Mouse (Mus musculus) stomach, embryonic 14.5 days (tissue): ENCODE measurements around the gene Grik1. TPM values are rescaled to one million over a fixed set of nuclear protein-coding genes. Genes with fewer than 3 reads are reported as not detected.

Source experiments
- ATAC-seq: fragments of 200-750 bp; cut with Nextera tagmentation; 2 replicates; pipeline ENCODE4 v1.8.0; 2017; ENCODE audit warnings: low read depth, moderate TSS enrichment; ENCODE audit not compliant: insufficient number of reproducible peaks, insufficient read depth, low FRiP score
- H3K27ac ChIP-seq: fragments of 300-500 bp; sonication (generic); 2 replicates; pipeline ENCODE4 v1.5.1; 2014; ENCODE audit warnings: mild to moderate bottlenecking, low read length, moderate library complexity, mixed read lengths
- H3K27me3 ChIP-seq: fragments of 300-500 bp; sonication (generic); 2 replicates; pipeline ENCODE4 v1.6.1; 2014; ENCODE audit warnings: low read length, control low read depth, mixed read lengths; ENCODE audit not compliant: control insufficient read depth, insufficient read depth
- H3K36me3 ChIP-seq: fragments of 300-500 bp; sonication (generic); 2 replicates; pipeline ENCODE4 v1.6.1; 2014; ENCODE audit warnings: mild to moderate bottlenecking, control low read depth, low read length, moderate library complexity, mixed read lengths; ENCODE audit not compliant: control insufficient read depth, insufficient read depth
- H3K4me1 ChIP-seq: fragments of 300-500 bp; sonication (generic); 2 replicates; pipeline ENCODE4 v1.6.1; 2014; ENCODE audit warnings: low read length, control low read depth, mixed read lengths; ENCODE audit not compliant: control insufficient read depth, insufficient read depth
- H3K4me2 ChIP-seq: fragments of 300-500 bp; sonication (generic); replicated peaks from 2 replicates; pipeline ENCODE4 v1.6.1; 2014; ENCODE audit warnings: low read depth, low read length, control low read depth
- H3K4me3 ChIP-seq: fragments of 300-500 bp; sonication (generic); 2 replicates; pipeline ENCODE4 v1.5.1; 2014; ENCODE audit warnings: low read depth, low read length, control low read depth
- H3K9ac ChIP-seq: fragments of 300-500 bp; sonication (generic); replicated peaks from 2 replicates; pipeline ENCODE4 v1.6.1; 2014; ENCODE audit warnings: low read depth, mild to moderate bottlenecking, control low read depth, low read length, moderate library complexity, mixed read lengths
- H3K9me3 ChIP-seq: fragments of 300-500 bp; sonication (generic); 2 replicates; pipeline ENCODE4 v1.6.1; 2016; ENCODE audit warnings: low read depth, low read length, control low read depth; ENCODE audit not compliant: control insufficient read depth
- WGBS: fragments of 180-500 bp; shearing (Covaris S2); extraction: QIAGEN DNeasy Blood & Tissue Kit; methylation state at CpG from one replicate; pipeline ENCODE4 v1.1.7; 2014; 5-methylcytosine and 5-hydroxymethylcytosine counted together
- polyA plus RNA-seq: library from polyadenylated mRNA; unstranded; fragments of >200 nt; fragmentation: Nextera tagmentation; extraction: Ambion mirVana; gene quantifications from 2 replicates; pipeline ENCODE4 v1.2.1, GENCODE M21; 2014

Gene Grik1
- polyA plus RNA-seq, 1 experiment from 2014 or later = 5.1 TPM

DNA sequence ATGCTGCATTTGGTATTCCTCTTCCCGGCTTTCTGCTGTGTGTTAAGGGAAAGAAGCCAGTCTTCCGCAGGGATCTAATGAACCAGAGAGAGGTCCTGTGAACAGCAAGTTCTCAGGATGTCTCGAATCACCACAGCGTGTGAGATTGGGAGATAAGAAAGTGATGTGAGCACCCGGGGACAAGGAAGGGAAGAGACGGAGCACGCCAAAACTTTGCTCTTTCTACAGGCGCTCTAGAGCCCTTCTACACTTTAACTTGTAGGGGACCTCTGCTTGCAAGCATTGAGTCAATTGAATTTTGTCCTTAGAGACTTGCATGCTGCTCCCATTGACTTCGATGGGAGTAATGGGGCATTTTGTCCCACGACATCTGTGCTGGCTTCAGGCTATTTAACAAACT lies 241.9 kb downstream of the Grik1 start:
- no peak overlapping the region for H3K4me3 ChIP-seq

DNA sequence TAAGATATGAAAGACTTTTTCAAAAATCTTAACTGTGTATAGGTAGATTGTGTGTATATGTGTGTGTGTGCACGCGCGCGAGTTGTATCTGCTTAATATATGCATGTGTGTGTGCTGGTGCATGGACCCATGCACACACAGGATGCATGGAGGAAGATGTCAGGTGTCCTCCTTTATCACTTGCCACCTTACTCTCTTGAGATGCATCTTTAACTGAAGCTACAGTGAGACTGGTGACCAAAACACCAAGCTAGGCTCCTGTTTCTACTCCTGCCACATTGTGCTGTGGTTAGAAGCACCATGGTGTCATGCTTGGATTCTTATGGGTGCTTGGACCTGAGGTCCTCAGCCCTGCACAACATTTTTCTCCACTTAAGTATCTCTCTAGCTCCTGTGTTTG lies 245.7 kb downstream of the Grik1 start:
- Histone ChIP-seq H3K27me3 (no peaks in the 10 kb centered on the region), H3K27ac (no peak overlapping the region), H3K4me3 (no peak overlapping the region), H3K9me3 (no peaks in the 10 kb centered on the region), H3K36me3 (no peaks in the 10 kb centered on the region), H3K9ac (no peak overlapping the region), H3K4me1 (no peaks in the 10 kb centered on the region), H3K4me2 (no peak overlapping the region)
- 97% methylated on average over 4 of the region's 4 CpGs for WGBS
- ATAC-seq = no peak

More for the DNA sequence above, 241.9 kb downstream of the Grik1 start:
- Histone ChIP-seq H3K9ac (no peak overlapping the region), H3K4me1 (no peaks in the 10 kb centered on the region), H3K4me2 (no peak overlapping the region), H3K9me3 (no peaks in the 10 kb centered on the region), H3K27me3 (no peaks in the 10 kb centered on the region), H3K27ac (no peak overlapping the region), H3K36me3 (no peaks in the 10 kb centered on the region)
- ATAC-seq = no peak
- 79% methylated on average over 10 of the region's 10 CpGs for WGBS

DNA sequence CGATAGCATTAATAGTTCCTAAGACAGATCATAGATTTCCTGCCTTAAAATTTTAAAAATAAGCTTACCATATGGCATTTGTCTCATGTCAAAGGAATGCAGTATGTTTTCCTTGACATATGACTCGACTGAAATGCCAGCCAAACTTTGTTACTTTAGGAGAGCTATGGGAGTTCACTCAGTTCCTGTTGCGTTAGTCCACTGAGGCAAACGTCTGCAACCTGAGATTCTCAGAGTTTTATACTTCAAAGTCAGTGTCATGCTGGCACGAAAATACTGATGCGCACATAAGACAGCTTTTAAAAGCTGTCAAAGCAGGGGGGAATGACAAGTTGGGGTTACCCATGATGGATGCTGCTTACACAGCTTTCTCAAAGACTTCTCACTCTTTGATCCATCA lies 247.6 kb downstream of the Grik1 start:
- H3K9me3 ChIP-seq = no peaks in the 10 kb centered on the region
- H3K4me2 ChIP-seq = no peak overlapping the region
- no peaks in the 10 kb centered on the region for H3K36me3 ChIP-seq
- 33% methylated on average over 6 of the region's 6 CpGs for WGBS
- no peaks in the 10 kb centered on the region for H3K27me3 ChIP-seq
- no peak for ATAC-seq
- H3K4me1 ChIP-seq = no peaks in the 10 kb centered on the region
- H3K4me3 ChIP-seq = no peak overlapping the region
- H3K27ac ChIP-seq = no peak overlapping the region
- no peak overlapping the region for H3K9ac ChIP-seq

DNA sequence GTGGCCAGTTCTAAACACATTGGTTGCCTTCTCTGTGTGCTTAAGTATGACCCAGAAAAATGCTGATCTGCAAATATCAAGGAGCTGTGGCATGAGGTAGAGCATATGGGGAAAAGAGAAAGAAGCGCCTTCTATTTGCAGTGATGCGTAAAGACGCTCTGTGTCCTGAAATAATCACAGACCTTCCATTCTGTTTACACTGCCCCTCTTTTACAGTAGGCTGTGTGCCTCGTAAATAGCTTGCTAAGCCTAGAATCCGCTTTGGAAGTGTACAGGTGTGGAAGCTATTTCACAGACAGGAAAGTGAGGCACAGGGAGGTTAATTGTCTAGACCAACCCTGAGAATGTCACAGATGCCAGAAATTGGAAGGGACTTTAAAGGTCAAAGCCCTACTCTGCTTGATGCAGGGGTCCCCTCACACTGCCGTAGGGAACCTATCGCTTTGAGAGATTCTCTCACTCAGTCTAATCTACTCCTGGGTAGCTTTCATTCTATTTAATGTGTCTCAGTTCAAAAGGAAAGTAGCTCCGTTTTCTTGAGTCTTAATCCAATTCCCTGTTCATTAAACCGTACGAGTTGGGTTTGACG lies 251.5 kb downstream of the Grik1 start:
- Histone ChIP-seq H3K27ac (no peak overlapping the region), H3K4me3 (no peak overlapping the region), H3K36me3 (no peaks in the 10 kb centered on the region), H3K27me3 (no peaks in the 10 kb centered on the region), H3K9ac (no peak overlapping the region), H3K4me2 (no peak overlapping the region), H3K4me1 (no peaks in the 10 kb centered on the region), H3K9me3 (no peaks in the 10 kb centered on the region)
- no peak for ATAC-seq
- WGBS = 84% methylated on average over 11 of the region's 11 CpGs

DNA sequence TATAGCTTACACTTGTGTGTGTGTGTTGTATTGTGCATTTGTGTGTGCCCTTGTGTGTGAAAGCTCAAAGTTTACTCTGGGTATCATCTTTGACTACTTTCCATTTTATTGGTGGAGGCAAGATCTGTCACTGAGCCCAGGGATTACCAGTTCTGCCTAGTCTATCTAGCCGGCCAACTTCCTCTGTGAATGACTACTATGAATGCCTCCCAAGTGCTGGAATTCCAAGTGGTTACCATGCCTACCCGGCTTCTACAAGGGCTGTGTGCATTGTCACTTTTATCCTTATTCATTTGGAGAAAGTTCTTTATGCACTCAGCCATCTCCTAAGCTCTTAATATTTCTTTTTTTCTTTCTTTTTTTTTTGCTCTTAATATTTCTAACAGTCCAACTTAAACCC lies 301.3 kb downstream of the Grik1 start:
- no peak overlapping the region for H3K27ac ChIP-seq
- no peak overlapping the region for H3K9ac ChIP-seq
- H3K27me3 ChIP-seq = no peaks in the 10 kb centered on the region
- no peak overlapping the region for H3K4me2 ChIP-seq
- no peak for ATAC-seq
- H3K4me1 ChIP-seq = no peaks in the 10 kb centered on the region
- no peaks in the 10 kb centered on the region for H3K36me3 ChIP-seq
- 48% methylated on average over 2 of the region's 2 CpGs for WGBS
- no peak overlapping the region for H3K4me3 ChIP-seq
- no peaks in the 10 kb centered on the region for H3K9me3 ChIP-seq

DNA sequence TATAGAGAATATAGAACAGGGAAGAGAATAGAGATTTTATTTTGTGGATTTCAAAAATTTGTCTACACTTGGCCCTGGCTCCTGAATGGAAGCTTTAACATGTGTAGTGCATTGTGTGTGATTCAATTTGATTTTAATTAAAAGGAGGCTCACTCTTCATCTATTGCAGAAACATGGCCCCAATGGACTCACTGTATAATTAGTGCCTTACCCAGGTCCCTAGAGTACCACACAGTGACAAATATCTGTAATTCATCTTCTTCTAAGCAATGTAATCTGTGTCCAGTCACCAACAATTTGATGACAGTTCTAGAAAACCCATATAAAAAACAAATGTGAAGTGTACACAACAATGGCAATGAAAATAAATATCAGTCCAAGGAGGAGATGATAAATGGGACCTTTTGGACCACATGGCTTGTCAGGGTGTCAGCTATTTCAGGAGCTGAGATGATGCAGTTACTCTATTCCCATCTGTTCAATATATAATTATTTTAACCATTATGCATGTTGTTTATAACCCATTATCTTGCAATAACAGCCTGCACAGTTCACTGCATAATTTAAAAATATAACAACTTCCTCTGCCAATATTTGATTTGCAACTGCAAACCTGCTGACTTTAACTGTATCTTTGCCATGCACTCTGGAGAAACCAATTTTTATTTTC lies 305.7 kb downstream of the Grik1 start:
- no peak overlapping the region for H3K4me3 ChIP-seq
- no peaks in the 10 kb centered on the region for H3K4me1 ChIP-seq
- H3K9me3 ChIP-seq = no peaks in the 10 kb centered on the region
- H3K36me3 ChIP-seq = no peaks in the 10 kb centered on the region
- no peak overlapping the region for H3K9ac ChIP-seq
- no peak overlapping the region for H3K4me2 ChIP-seq
- H3K27me3 ChIP-seq = no peaks in the 10 kb centered on the region
- ATAC-seq = no peak
- H3K27ac ChIP-seq = no peak overlapping the region

DNA sequence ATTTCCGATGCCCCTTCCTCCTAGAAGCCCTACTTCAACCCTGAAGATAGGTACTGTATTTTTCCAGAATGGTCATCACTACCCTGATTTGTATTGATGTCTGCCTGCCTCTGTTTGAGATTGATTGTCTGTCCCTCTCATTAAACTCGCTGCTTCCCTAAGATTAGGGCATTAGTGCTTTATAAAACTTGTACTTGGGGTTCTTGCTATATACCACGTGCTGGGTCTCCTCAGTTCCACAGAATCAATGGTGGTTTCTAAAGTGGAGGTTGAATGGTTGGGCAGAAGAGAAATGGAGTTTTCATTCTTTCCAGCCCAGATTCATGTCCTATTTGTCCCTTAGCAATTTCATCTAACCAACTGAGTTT lies 316.0 kb downstream of the Grik1 start:
- no peaks in the 10 kb centered on the region for H3K27me3 ChIP-seq
- no peak overlapping the region for H3K9ac ChIP-seq
- H3K36me3 ChIP-seq = no peaks in the 10 kb centered on the region
- no peak overlapping the region for H3K4me3 ChIP-seq
- no peaks in the 10 kb centered on the region for H3K4me1 ChIP-seq
- 69% methylated on average over 3 of the region's 3 CpGs for WGBS
- H3K9me3 ChIP-seq = no peaks in the 10 kb centered on the region
- no peak overlapping the region for H3K4me2 ChIP-seq
- ATAC-seq = no peak
- no peak overlapping the region for H3K27ac ChIP-seq

DNA sequence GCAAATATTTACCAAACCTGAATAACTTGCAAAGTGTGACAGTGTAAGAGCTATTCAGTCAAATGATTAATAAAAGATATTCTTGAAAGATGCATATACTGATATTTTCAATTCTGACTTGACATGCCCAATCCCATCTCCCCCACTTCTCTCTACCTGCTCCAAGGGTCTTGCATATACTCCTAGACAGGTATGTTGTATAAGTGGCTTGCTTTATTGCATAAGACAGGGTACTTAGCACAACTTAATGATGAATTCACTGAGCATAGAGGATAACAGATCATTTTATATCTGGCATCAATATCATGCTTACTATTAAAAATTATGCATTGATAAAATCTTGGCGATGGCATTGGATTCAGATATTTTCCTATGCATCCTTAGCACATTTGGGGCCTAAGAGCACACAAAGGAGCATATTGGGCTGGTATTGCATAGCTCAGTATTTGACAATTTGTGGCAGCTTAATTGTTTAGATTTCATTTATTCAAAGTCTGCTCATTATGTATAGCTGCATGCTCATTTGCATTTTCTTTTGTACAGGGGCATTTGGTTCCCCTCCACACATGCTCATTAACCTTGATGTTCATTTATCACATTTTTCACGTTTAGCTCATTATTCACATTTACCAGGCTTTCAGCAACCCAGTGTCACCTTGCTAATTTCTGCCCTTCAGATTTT lies 316.5 kb downstream of the Grik1 start:
- Histone ChIP-seq H3K27me3 (no peaks in the 10 kb centered on the region), H3K9me3 (no peaks in the 10 kb centered on the region), H3K36me3 (no peaks in the 10 kb centered on the region), H3K4me3 (no peak overlapping the region), H3K27ac (no peak overlapping the region), H3K4me2 (no peak overlapping the region), H3K9ac (no peak overlapping the region), H3K4me1 (no peaks in the 10 kb centered on the region)
- ATAC-seq = no peak
- WGBS = 70% methylated on average over 2 of the region's 2 CpGs
